Mouse (Mus musculus): Measurements from ENCODE around the gene Ddx6. TPM values are rescaled to one million over a fixed set of nuclear protein-coding genes. Genes with fewer than 3 reads are reported as not detected.
A peak's percentile ranks its signal among the peaks of the same experiment; 100 is the strongest.

Ddx6 gene
- polyA plus RNA-seq, 2 experiments: 18.5 to 42.0 TPM

DNA sequence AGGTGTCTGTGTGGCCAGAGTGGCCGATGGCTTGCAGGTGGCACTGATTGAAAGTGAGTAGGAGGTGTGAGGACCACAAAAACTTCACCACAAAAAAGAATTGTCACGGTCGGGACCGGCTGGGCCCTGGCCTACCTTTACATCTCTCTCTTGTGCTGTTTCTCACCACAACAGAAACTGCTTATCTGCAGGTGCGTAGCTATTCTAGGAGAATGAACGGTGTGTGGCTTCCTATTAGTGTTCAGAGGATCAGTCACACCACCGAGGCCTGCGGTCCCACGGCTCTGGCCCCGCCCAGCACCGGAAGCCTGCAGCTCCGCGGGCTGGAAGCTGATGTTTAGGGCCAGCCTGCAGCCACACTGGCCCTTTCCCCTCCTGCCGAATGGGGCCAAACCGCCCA is 41.2 kb downstream of the Ddx6 start:
- Histone ChIP-seq H3K4me1 (ENCODE audit: control insufficient read depth, insufficient read depth, low read length) (no peaks in the 10 kb centered on the region), H3K9me3 (ENCODE audit: control insufficient read depth, low read length) (no peaks in the 10 kb centered on the region), H3K36me3 (ENCODE audit: control insufficient read depth, insufficient read depth, low read length) (no peaks in the 10 kb centered on the region), H3K4me3 (replicated peaks; ENCODE audit: low read length) (no peak overlapping the region), H3K9ac (ENCODE audit: low read depth, low read length, severe bottlenecking) (no peak overlapping the region), H3K4me2 (replicated peaks; ENCODE audit: low read depth, low read length, severe bottlenecking) (no peak overlapping the region), H3K27me3 (ENCODE audit: control insufficient read depth, insufficient read depth, low read length) (no peaks in the 10 kb centered on the region), H3K27ac (replicated peaks; ENCODE audit: low read depth, low read length) (no peak overlapping the region)
- TF ChIP-seq POLR2A (IDR thresholded peaks at IDR 0.05; ENCODE audit: borderline replicate concordance, extremely low read depth, insufficient read depth, insufficient read length): no peak
- no peak for ATAC-seq (ENCODE audit: low FRiP score, low read depth)
- no peak for DNase-seq (ENCODE audit: low spot score)
- WGBS: 57% methylated on average over 15 of the region's 15 CpGs

DNA sequence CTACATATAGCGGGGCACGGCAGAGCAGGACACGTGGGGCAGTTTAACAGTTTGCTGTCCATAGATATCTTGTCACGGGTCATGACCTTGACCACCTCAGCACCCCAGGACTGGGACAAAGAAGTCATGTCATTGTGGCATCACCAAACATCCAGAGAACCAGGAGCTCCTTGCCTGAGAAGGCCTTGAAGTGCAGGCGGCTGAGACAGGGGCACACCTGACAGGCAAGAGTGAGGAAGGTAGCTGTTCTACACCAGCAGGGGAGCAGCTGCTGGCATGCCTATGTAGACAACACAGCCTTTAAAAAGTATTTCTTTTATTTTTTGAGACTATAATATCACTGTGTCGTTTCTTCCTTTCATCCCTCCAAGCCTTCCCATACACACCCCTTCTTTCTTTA is 41.7 kb downstream of the Ddx6 start:
- Histone ChIP-seq H3K27me3 (ENCODE audit: control insufficient read depth, insufficient read depth, low read length) (no peaks in the 10 kb centered on the region), H3K27ac (replicated peaks; ENCODE audit: low read depth, low read length) (no peak overlapping the region), H3K9me3 (ENCODE audit: control insufficient read depth, low read length) (no peaks in the 10 kb centered on the region), H3K9ac (ENCODE audit: low read depth, low read length, severe bottlenecking) (no peak overlapping the region), H3K4me2 (replicated peaks; ENCODE audit: low read depth, low read length, severe bottlenecking) (no peak overlapping the region), H3K4me3 (replicated peaks; ENCODE audit: low read length) (no peak overlapping the region), H3K4me1 (ENCODE audit: control insufficient read depth, insufficient read depth, low read length) (no peaks in the 10 kb centered on the region), H3K36me3 (ENCODE audit: control insufficient read depth, insufficient read depth, low read length) (no peaks in the 10 kb centered on the region)
- TF ChIP-seq POLR2A (IDR thresholded peaks at IDR 0.05; ENCODE audit: borderline replicate concordance, extremely low read depth, insufficient read depth, insufficient read length): no peak
- no peak for ATAC-seq (ENCODE audit: low FRiP score, low read depth)
- DNase-seq (ENCODE audit: low spot score): no peak
- WGBS: 92% methylated on average over 6 of the region's 6 CpGs

DNA sequence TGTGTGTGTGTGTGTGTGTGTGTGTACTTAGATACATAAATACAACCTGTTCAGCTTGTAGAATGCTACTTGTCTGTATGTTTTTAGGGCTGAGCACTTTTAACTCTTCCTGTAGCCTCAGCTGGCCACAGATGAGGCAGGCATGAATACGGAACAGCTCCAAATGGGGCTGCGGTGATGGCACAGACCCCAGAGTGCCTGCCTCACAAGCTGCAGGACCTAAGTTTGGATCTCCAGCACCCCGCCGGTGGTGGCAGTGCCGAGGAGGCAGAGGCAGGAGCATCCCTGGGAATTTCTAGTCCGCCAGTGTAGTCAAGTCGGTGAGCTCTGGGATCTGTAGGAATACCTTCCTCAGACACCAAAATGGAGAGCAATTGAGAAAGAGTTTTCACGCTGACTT is 42.3 kb downstream of the Ddx6 start:
- Histone ChIP-seq H3K4me3 (replicated peaks; ENCODE audit: low read length) (no peak overlapping the region), H3K4me1 (ENCODE audit: control insufficient read depth, insufficient read depth, low read length) (no peaks in the 10 kb centered on the region), H3K27me3 (ENCODE audit: control insufficient read depth, insufficient read depth, low read length) (no peaks in the 10 kb centered on the region), H3K4me2 (replicated peaks; ENCODE audit: low read depth, low read length, severe bottlenecking) (no peak overlapping the region), H3K36me3 (ENCODE audit: control insufficient read depth, insufficient read depth, low read length) (no peaks in the 10 kb centered on the region), H3K27ac (replicated peaks; ENCODE audit: low read depth, low read length) (no peak overlapping the region), H3K9me3 (ENCODE audit: control insufficient read depth, low read length) (no peaks in the 10 kb centered on the region), H3K9ac (ENCODE audit: low read depth, low read length, severe bottlenecking) (no peak overlapping the region)
- ATAC-seq (ENCODE audit: low FRiP score, low read depth): no peak
- WGBS: 92% methylated on average over 8 of the region's 8 CpGs
- DNase-seq (ENCODE audit: low spot score): no peak
- no peak for TF ChIP-seq POLR2A (IDR thresholded peaks at IDR 0.05; ENCODE audit: borderline replicate concordance, extremely low read depth, insufficient read depth, insufficient read length)

DNA sequence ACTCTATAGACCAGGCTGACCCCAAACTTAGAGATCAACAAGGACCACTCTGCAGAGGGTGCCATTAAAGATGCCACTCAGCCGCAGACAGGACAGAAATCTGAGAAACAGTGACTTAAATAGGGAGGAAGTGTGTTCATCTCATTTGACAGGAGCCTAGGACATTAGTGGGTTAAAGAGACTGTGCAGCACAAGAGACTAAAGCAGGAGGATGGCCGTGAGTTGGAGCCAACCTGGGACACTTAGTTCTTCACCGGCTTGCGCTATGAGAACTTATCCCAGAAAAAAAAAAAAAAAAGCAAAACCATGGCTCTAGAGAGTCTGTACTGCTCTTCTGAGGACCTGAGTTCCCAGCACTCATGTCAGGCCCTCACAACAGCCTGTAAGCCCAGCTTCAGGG is 43.0 kb downstream of the Ddx6 start:
- ATAC-seq (ENCODE audit: low FRiP score, low read depth): no peak
- Histone ChIP-seq H3K9ac (ENCODE audit: low read depth, low read length, severe bottlenecking) (no peak overlapping the region), H3K27me3 (ENCODE audit: control insufficient read depth, insufficient read depth, low read length) (no peaks in the 10 kb centered on the region), H3K4me2 (replicated peaks; ENCODE audit: low read depth, low read length, severe bottlenecking) (no peak overlapping the region), H3K9me3 (ENCODE audit: control insufficient read depth, low read length) (no peaks in the 10 kb centered on the region), H3K27ac (replicated peaks; ENCODE audit: low read depth, low read length) (no peak overlapping the region), H3K4me3 (replicated peaks; ENCODE audit: low read length) (no peak overlapping the region), H3K4me1 (ENCODE audit: control insufficient read depth, insufficient read depth, low read length) (no peaks in the 10 kb centered on the region), H3K36me3 (ENCODE audit: control insufficient read depth, insufficient read depth, low read length) (no peaks in the 10 kb centered on the region)
- 85% methylated on average over 4 of the region's 4 CpGs for WGBS
- no peak for DNase-seq (ENCODE audit: low spot score)
- no peak for TF ChIP-seq POLR2A (IDR thresholded peaks at IDR 0.05; ENCODE audit: borderline replicate concordance, extremely low read depth, insufficient read depth, insufficient read length)

DNA sequence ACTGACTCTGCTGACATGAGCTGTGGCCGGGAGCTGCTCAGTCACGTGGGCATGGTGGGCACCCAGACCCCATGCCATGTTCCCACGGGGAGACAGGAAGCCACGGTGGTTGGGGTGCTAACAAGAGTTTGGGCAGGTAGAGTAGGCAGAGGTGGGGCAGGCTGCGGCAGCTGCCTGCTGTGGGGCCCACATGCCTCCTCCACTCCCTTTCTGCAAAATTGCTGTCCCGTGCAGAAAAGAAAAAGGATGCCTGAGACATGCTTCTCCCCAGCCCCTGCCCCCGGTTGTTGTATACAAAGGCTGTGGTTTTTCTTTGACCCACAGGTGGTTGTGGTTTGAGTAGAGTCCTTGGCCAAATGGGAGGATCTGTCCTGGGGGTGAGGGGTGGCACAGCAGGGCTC is 44.2 kb downstream of the Ddx6 start:
- Histone ChIP-seq H3K4me1 (ENCODE audit: control insufficient read depth, insufficient read depth, low read length) (no peaks in the 10 kb centered on the region), H3K9me3 (ENCODE audit: control insufficient read depth, low read length) (no peaks in the 10 kb centered on the region), H3K27ac (replicated peaks; ENCODE audit: low read depth, low read length) (no peak overlapping the region), H3K4me2 (replicated peaks; ENCODE audit: low read depth, low read length, severe bottlenecking) (no peak overlapping the region), H3K9ac (ENCODE audit: low read depth, low read length, severe bottlenecking) (no peak overlapping the region), H3K4me3 (replicated peaks; ENCODE audit: low read length) (no peak overlapping the region), H3K27me3 (ENCODE audit: control insufficient read depth, insufficient read depth, low read length) (no peaks in the 10 kb centered on the region), H3K36me3 (ENCODE audit: control insufficient read depth, insufficient read depth, low read length) (no peaks in the 10 kb centered on the region)
- ATAC-seq (ENCODE audit: low FRiP score, low read depth) (no peak), DNase-seq (ENCODE audit: low spot score) (no peak)
- TF ChIP-seq POLR2A (IDR thresholded peaks at IDR 0.05; ENCODE audit: borderline replicate concordance, extremely low read depth, insufficient read depth, insufficient read length): no peak
- WGBS: 81% methylated on average over 7 of the region's 7 CpGs

DNA sequence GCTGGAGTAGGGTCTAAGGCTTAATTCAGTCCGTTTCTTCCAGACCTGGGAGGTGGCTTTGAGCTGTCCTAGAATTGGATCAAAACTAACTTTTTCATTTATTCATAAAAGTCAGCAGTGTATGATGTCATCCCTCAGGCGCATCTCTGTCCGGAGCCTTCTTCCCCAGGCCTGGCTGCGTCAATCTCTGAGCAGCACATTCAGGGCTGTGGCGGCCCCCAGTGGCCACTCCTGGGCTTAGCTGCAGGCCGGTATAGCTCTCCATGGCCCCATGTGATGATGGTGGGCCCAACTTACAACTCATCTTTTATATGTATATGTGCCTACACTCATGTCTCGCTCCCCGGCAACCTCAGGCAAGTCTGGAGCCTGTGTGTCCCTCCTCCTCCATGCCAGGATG is 47.3 kb downstream of the Ddx6 start:
- Histone ChIP-seq H3K4me2 (replicated peaks; ENCODE audit: low read depth, low read length, severe bottlenecking) (no peak overlapping the region), H3K27ac (replicated peaks; ENCODE audit: low read depth, low read length) (no peak overlapping the region), H3K4me3 (replicated peaks; ENCODE audit: low read length) (no peak overlapping the region), H3K9ac (ENCODE audit: low read depth, low read length, severe bottlenecking) (no peak overlapping the region), H3K36me3 (ENCODE audit: control insufficient read depth, insufficient read depth, low read length) (no peaks in the 10 kb centered on the region), H3K9me3 (ENCODE audit: control insufficient read depth, low read length) (no peaks in the 10 kb centered on the region), H3K27me3 (ENCODE audit: control insufficient read depth, insufficient read depth, low read length) (no peaks in the 10 kb centered on the region), H3K4me1 (ENCODE audit: control insufficient read depth, insufficient read depth, low read length) (no peaks in the 10 kb centered on the region)
- ATAC-seq (ENCODE audit: low FRiP score, low read depth) (peak; percentile 83), DNase-seq (ENCODE audit: low spot score) (peak; percentile 68)
- WGBS: 7% methylated on average over 8 of the region's 8 CpGs
- TF ChIP-seq POLR2A (IDR thresholded peaks at IDR 0.05; ENCODE audit: borderline replicate concordance, extremely low read depth, insufficient read depth, insufficient read length): no peak

All from limb, embryonic 14.5 days (tissue).